Mouse (Mus musculus): Measurements from ENCODE around the gene 4930590J08Rik.

DNA sequence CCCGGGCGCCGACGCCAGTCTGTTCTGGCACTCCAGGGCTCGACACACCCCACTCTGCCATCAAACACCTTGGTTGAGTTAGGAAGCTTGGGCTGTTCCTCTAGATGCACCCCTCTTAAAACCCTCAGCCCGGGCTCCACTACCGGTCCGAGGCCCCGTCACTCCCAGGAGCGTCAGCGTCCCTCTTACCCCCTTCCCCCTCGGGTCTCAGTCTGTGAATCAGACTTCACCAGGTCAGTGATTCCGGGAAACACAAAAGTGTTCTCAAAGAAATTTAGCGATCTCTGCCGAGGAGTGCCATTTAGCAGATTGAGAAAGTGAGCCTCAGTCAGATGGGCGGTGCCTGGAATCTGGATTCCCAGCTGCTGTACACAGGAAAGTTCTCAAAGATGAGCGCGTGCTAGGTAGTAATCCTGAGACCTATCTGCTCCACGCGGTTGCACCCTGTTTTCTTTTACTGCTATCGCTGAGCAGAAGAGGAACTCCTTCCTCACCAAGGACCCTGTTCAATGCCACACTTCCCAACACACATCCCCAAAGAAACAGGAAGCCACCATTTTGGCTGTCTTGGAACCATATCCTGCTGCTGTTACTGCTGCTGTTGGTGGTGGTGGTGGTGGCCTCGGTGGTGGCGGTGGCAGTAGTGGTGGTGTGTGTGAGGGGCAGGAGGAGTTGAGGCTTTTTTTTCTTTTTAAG, 76.8 kb downstream of the 4930590J08Rik start:
- no peak for TF ChIP-seq CTCF (IDR thresholded peaks at IDR 0.05; ENCODE audit: control insufficient read depth, insufficient read depth, insufficient read length)
- TF ChIP-seq MYOD1 (IDR thresholded peaks at IDR 0.05; ENCODE audit: control insufficient read depth, insufficient read length, low read depth), result no peak
- TF ChIP-seq MAX (IDR thresholded peaks at IDR 0.05), result no peak
- TF ChIP-seq FOSL1 (IDR thresholded peaks at IDR 0.05; ENCODE audit: insufficient read depth, low read length, poor library complexity, severe bottlenecking), result no peak

Data from C2C12 (cell line).